Mouse (Mus musculus) gastrocnemius, adult 2 months (tissue): ENCODE data around the gene Zfp213. TPM values are rescaled to one million over a fixed set of nuclear protein-coding genes. Genes with fewer than 3 reads are reported as not detected.

Experiments
- DNase-seq: peaks from one replicate; pipeline ENCODE4 v3.0.0; 2022
- H3K27ac ChIP-seq: fragments of 200-600 bp; 2 replicates; pipeline ENCODE4 v1.8.1; 2022; ENCODE audit warnings: mild to moderate bottlenecking
- H3K4me3 ChIP-seq: fragments of 200-600 bp; 2 replicates; pipeline ENCODE4 v1.8.1; 2022; ENCODE audit warnings: mild to moderate bottlenecking, moderate library complexity
- CTCF ChIP-seq: fragments of 200-600 bp; IDR thresholded peaks from 2 replicates; pipeline ENCODE4 v1.8.1; 2022; ENCODE audit warnings: antibody characterized with exemption, mild to moderate bottlenecking, moderate library complexity
- intact Hi-C: fragments of 180-260 bp; cut with DNase I; formaldehyde crosslinking; loops from one replicate; pipeline ENCODE4 v1.15.1; 2025
- long read RNA-seq, 2 experiments: library from polyadenylated mRNA; stranded (forward); transcript quantifications; one replicate each; pipeline ENCODE4 v2.0.0; 2021
- total RNA-seq, 2 experiments: library from RNA; stranded (reverse); gene quantifications; 2 replicates each; pipeline ENCODE4 v1.2.3; 2021

Gene Zfp213
- total RNA-seq = 1 to 10 TPM; 2.0 to 3.3 TPM
- long read RNA-seq, experiment 1, transcript Zfp213-201 (6 exons, 2,686 nt) = major isoform, 6 of 8 reads
- long read RNA-seq, experiment 1, partial matches to known transcripts = 1 of 8 reads
- long read RNA-seq, experiment 1, other reads (novel, unspliced or antisense) = 1 of 8 reads
- long read RNA-seq, experiment 2, transcript Zfp213-201 (6 exons, 2,686 nt) = major isoform, 8 of 10 reads
- long read RNA-seq, experiment 2, partial matches to known transcripts = 0 of 10 reads
- long read RNA-seq, experiment 2, other reads (novel, unspliced or antisense) = 2 of 10 reads

DNA sequence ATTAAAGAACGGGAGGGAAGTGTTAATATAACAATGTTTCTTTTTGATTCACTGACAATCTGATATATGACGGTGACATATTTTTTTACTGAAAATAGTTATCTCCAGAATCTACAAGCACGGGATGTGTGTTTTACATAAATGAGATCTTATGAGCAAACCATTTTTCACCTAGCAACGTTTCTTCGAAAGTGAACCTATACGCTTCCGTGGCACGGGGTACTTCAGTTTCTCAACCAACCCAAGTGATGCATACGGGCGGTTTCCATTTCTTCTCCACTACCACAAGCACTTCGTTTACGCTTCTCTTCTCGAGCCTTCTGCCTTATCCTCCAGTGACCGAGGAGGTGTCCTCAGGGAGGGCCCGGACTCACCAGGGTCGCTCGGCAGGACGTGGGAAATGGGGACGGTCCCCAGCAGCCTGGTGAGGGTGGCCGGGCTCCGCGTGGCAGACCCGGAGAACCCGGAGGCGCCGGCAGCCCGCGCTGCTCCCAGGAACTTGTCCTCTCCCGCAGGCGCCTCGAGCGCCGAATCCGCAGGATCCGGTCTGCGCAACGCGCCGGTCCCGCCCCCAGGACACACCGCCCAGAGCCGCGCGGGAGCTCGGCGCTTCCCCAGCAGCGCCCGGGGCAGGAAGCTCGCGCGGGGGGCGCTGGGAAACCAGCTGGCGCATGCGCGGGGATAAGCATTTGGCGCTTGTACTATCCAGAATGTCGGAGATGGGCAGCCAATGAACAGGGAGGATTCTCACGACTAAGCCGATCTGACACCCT, at the start of gene Zfp213:
Zfp213 (minus strand) TSS at position 644 of the 773 bp plus-strand sequence.
- DNase-seq = peak; percentile 98
- intact Hi-C loops = no loop called here
- Histone ChIP-seq H3K4me3 (peak within 1 kb of the TSS; percentile 79), H3K27ac (peak within 1 kb of the TSS; percentile 97)
- TF ChIP-seq CTCF = no peak

DNA sequence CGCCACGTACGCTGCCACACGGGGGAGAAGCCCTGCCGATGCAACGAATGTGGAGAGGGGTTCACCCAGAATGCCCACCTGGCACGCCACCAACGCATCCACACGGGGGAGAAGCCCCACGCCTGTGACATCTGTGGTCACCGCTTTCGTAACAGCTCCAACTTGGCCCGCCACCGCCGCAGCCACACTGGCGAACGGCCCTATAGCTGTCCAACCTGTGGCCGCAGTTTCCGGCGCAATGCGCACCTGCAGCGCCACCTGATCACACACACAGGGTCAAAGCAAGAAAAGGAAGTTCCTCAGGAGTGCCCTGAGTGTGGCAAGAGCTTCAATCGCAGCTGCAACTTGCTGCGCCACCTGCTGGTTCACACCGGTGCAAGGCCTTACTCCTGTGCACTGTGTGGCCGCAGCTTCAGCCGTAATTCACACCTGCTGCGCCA, 46.3 kb upstream of the Zfp213 start:
- DNase-seq = peak; percentile 65
- intact Hi-C loops = loop anchor here (1.0 kb wide), 1 partner anchor 40 kb away; no protein-coding TSS in a partner anchor
- TF ChIP-seq CTCF = peak; percentile 77
- H3K4me3 ChIP-seq = no peak overlapping the region
- no peak overlapping the region for H3K27ac ChIP-seq

DNA sequence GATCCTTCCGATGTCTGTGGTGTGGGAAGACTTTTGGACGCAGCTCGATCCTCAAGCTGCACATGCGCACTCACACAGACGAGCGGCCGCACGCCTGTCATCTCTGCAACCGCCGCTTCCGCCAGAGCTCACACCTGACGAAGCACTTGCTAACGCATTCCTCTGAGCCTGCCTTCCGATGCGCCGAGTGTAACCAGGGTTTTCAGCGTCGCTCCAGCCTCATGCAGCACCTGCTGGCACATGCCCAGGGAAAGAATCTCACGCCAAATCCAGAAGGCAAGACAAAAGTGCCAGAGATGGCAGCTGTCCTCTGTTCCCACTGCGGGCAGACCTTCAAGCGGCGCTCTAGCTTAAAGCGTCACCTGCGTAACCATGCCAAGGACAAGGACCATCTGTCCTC, 45.6 kb upstream of the Zfp213 start:
- Histone ChIP-seq H3K4me3 (no peak overlapping the region), H3K27ac (no peak overlapping the region)
- intact Hi-C loops = loop anchor here (1.0 kb wide), 1 partner anchor 39 kb away; no protein-coding TSS in a partner anchor
- no peak for TF ChIP-seq CTCF
- no peak for DNase-seq

DNA sequence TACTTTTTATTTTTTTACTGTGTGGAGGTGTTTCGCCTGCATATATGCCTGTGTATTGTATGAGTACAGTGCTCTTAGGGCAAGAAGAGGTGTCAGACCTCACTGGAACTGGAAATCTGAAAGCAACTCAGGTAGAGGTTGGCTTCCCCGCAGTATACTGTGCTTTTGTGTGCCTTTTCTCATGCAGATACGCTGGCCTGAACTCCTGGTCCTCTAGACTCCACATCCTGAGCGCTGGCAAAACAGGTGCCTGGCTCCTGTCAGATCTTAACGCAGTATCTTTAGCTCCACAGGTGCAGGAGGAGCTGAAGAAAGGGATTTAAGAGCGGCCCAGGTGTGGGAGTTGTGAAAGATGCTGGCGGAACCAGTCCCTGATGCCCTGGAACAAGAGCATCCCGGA, 41.2 kb upstream of the Zfp213 start:
- intact Hi-C loops = no loop called here
- Histone ChIP-seq H3K27ac (no peak overlapping the region), H3K4me3 (no peak overlapping the region)
- DNase-seq = no peak
- TF ChIP-seq CTCF = no peak

- no peak overlapping the region for H3K4me3 ChIP-seq
- no peak for DNase-seq
- H3K27ac ChIP-seq = no peak overlapping the region
- TF ChIP-seq CTCF = no peak
- intact Hi-C loops = no loop called here
Observed at GRCm38 (mm10) chr17:23604394-23604793, 40.4 kb upstream of the Zfp213 start.

DNA sequence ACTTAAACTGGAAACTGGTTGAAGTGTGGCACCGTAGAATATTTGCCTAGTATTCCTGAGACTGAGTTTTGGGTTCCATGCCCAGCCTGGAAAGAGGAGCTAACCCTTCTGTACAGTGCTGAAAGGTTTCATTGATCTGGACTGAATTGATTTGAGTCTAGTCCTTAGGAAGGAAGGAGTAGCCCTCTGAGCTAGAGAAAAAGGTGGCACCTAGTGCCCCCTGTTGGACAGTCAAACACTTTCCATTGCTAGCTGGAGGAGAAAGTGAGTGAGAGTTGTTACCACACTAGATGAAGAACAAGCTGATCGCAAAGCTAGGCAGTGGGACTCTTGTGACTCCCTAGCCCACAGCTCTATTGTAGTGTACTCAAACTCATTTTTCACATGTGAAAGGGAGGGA, 39.5 kb upstream of the Zfp213 start:
- DNase-seq = no peak
- intact Hi-C loops = no loop called here
- TF ChIP-seq CTCF = peak; percentile 54
- Histone ChIP-seq H3K4me3 (no peak overlapping the region), H3K27ac (no peak overlapping the region)

DNA sequence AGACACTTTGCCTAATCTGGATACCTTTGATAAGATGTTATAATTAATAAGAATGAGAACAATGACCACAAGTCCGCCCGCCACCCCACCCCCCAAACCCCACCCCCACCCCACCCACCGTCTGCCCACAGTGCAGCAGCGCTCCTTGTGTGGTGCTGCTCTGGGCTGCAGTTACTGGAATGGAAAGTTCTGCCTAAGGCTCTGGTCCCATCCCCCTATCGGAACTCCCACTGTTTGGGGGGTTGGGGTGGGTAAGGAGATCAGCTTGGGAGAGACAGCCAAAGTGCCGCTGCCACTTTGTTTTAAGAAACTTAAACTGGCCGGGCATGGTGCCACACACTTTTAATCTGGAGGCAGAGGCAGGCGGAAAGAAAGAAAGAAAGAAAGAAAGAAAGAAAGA, 39.0 kb upstream of the Zfp213 start:
- no peak for TF ChIP-seq CTCF
- intact Hi-C loops = no loop called here

DNA sequence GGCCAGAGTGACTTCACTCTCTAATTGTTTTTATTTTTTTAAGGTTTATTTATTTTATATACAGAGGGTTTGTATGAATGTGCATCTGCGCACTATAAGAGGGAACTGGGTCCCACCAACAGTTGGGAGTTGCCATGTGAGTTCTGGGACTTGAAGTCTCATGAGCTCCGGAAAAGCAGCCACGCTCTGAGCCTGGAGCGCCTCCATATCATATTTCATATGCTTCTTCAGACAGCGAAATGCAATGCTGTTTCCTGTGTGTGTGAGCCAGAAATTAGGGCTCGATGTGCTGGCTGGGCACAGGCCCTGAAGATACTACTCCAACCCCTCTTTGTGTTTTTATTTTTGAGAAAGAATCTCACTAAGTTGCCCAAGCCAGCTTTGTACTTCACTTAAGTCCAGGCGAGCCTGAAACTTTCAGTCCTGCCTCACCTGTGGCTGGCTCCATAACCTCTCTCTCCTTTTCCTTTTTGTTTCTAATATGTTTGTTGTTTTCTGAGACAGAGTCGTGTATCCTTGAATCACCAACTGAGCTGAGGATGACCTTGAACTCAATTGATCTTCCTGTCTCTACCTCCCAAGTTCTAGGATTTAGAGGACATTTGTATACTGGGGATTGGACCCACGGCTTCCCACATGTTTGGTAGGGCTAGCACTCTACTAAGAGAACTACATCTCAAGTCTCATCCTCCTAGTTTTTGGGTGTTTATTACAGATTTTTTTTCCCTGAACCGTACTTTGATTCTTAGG, 38.0 kb upstream of the Zfp213 start:
- Histone ChIP-seq H3K27ac (no peak overlapping the region), H3K4me3 (no peak overlapping the region)
- TF ChIP-seq CTCF = no peak
- no peak for DNase-seq
- intact Hi-C loops = no loop called here

More for the DNA sequence above, 39.0 kb upstream of the Zfp213 start:
- H3K27ac ChIP-seq = no peak overlapping the region
- no peak overlapping the region for H3K4me3 ChIP-seq
- no peak for DNase-seq

GRCm38 (mm10) chr17:23600641-23601622, 36.9 kb upstream of the Zfp213 start, which contains the start of gene Zscan10:
Gene Zscan10 (plus strand): TSS chr17:23600856.
- intact Hi-C loops = no loop called here
- no peak for DNase-seq
- TF ChIP-seq CTCF = no peak
- H3K4me3 ChIP-seq = peak within 1 kb of the TSS; percentile 87
- H3K27ac ChIP-seq = peak within 1 kb of the TSS; percentile 90

DNA sequence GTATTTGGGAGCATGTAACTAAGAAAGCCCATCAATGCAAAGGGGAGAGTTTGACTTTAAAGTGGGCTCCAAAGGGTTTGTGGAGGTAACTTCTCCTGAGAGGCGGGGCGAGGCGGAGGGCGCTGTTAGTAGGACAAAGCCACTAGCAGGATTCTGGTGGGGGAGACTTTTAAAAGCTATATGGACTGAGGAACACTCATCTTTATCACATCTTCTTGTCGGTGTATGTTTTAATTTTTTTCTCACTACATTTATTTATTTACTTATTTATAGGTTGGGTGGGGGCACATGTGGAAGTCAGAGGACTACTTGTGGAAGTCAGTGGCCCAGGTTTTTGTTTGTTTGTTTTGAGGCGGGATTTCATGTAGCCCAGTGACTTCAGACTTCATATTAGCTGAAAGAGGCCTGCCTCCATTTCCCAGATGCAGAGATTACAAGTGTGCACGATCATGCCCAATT, 35.6 kb upstream of the Zfp213 start:
- peak overlapping the region; percentile 87 for H3K4me3 ChIP-seq
- no peak for TF ChIP-seq CTCF
- peak overlapping the region; percentile 90 for H3K27ac ChIP-seq
- intact Hi-C loops = no loop called here
- peak; percentile 31 for DNase-seq
